Mouse (Mus musculus): ENCODE measurements around the gene Gpc6. TPM values are rescaled to one million over a fixed set of nuclear protein-coding genes. Genes with fewer than 3 reads are reported as not detected.

Gene Gpc6
- polyA plus RNA-seq, 1 experiment, result not detected

DNA sequence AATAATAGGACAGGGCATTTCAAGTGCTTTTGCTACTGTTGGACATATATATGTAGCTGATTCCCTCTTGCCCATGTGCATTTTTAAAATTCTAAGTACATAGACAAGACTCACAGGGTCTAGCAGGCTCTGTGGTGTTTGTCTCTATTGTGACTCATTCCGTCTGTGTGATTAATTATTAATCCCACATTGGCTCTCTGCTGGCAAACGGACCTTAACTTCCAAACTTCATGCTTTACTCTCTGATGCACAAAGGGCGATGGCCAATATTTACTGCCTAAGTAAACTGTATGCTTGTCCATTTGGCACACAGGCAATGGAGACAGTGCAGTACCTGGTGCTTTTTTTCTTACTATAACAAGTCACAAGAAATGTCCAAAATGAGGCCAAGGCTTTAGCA lies 749.4 kb downstream of the Gpc6 start:
- Histone ChIP-seq H3K4me3 (ENCODE audit: insufficient read depth, low read depth, low read length) (no peak overlapping the region), H3K4me1 (ENCODE audit: control insufficient read depth, insufficient read depth, low read length) (no peaks in the 10 kb centered on the region), H3K27ac (ENCODE audit: insufficient read depth, low read depth, low read length) (no peak overlapping the region)
- WGBS, result 67% methylated on average over 3 of the region's 3 CpGs
- TF ChIP-seq POLR2A (IDR thresholded peaks at IDR 0.05; ENCODE audit: insufficient read depth, low read depth, low read length), result no peak
- TF ChIP-seq CTCF (IDR thresholded peaks at IDR 0.05; ENCODE audit: insufficient read depth, low read depth, low read length), result no peak

GRCm38 (mm10) chr14:117679926-117680325 lies 754.8 kb downstream of the Gpc6 start:
- no peak overlapping the region for H3K27ac ChIP-seq (ENCODE audit: insufficient read depth, low read depth, low read length)
- WGBS, result 95% methylated on average over 3 of the region's 3 CpGs
- no peaks in the 10 kb centered on the region for H3K4me1 ChIP-seq (ENCODE audit: control insufficient read depth, insufficient read depth, low read length)
- no peak overlapping the region for H3K4me3 ChIP-seq (ENCODE audit: insufficient read depth, low read depth, low read length)
- TF ChIP-seq POLR2A (IDR thresholded peaks at IDR 0.05; ENCODE audit: insufficient read depth, low read depth, low read length), result no peak
- TF ChIP-seq CTCF (IDR thresholded peaks at IDR 0.05; ENCODE audit: insufficient read depth, low read depth, low read length), result no peak

DNA sequence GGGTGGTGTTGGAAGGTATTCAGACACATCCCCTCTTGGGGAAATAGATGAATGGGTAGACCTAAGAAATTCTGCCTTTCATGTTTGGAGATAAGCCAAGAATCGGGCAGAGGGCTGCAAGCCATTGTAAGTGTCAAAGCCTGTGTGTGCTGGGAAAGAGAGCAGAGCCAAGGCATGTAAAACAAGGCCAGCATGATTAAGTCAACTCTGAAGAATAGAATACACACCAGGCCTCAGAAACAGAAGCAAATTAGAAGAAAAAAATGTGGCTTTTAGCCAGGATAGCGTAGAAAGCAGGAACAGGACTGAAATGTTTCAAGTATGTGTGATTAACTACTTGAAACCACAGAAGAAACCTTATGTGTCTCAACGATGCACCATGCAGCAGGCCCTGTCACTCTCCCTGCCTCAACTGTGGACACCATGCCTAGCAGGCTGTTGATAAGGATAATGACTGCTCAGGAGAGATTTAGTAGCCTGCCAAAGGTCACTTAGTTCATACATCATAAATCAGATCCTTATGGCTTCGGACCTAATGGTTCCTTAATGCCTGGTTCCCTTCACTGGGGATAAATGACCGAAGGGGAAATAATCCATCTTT lies 756.3 kb downstream of the Gpc6 start:
- H3K27ac ChIP-seq (ENCODE audit: insufficient read depth, low read depth, low read length), result no peak overlapping the region
- WGBS, result 54% methylated on average over 5 of the region's 5 CpGs
- H3K4me1 ChIP-seq (ENCODE audit: control insufficient read depth, insufficient read depth, low read length), result no peaks in the 10 kb centered on the region
- TF ChIP-seq CTCF (IDR thresholded peaks at IDR 0.05; ENCODE audit: insufficient read depth, low read depth, low read length), result no peak
- no peak for TF ChIP-seq POLR2A (IDR thresholded peaks at IDR 0.05; ENCODE audit: insufficient read depth, low read depth, low read length)
- H3K4me3 ChIP-seq (ENCODE audit: insufficient read depth, low read depth, low read length), result no peak overlapping the region

DNA sequence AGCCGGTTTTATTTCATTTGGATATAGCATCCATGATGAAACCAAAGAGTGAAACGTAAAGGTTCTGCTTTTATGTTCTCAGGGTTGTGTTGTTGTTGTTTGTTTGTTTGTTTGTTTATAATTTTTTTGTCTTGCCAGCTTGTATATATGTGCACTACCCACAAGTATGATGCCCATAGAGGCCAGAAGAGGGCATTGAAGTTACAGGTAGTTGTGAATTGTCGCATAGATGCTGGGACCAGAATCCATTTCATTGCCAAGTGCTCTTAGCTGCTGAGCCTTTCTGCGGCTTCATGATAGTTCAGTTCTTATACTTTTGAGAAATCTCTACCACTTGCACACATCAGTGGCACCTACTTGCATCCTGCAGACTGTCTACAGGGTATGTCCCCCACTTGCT lies 758.0 kb downstream of the Gpc6 start:
- Histone ChIP-seq H3K4me1 (ENCODE audit: control insufficient read depth, insufficient read depth, low read length) (no peaks in the 10 kb centered on the region), H3K27ac (ENCODE audit: insufficient read depth, low read depth, low read length) (no peak overlapping the region), H3K4me3 (ENCODE audit: insufficient read depth, low read depth, low read length) (no peak overlapping the region)
- no peak for TF ChIP-seq POLR2A (IDR thresholded peaks at IDR 0.05; ENCODE audit: insufficient read depth, low read depth, low read length)
- no peak for TF ChIP-seq CTCF (IDR thresholded peaks at IDR 0.05; ENCODE audit: insufficient read depth, low read depth, low read length)
- 97% methylated on average over 4 of the region's 4 CpGs for WGBS

DNA sequence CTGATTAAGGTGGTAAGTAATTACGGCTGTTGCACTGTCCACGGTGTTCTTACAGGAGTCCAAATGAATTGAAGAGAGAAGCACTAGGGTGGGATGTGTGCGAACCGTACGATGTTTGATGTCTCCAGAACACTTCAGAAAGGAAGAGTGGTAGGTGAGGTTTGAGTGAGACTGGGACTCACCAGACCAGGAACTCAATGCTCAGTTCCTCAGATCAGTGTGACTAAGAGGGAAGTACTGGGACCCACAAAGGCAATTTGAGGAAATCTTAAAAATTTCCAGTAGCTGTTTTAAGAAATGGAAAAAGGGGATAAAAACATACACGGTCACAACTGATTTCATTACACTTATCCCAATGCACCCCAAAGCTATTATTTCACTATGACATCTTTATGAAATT lies 764.7 kb downstream of the Gpc6 start:
- WGBS, result 91% methylated on average over 6 of the region's 6 CpGs
- Histone ChIP-seq H3K4me1 (ENCODE audit: control insufficient read depth, insufficient read depth, low read length) (no peaks in the 10 kb centered on the region), H3K27ac (ENCODE audit: insufficient read depth, low read depth, low read length) (no peak overlapping the region), H3K4me3 (ENCODE audit: insufficient read depth, low read depth, low read length) (no peak overlapping the region)
- TF ChIP-seq POLR2A (IDR thresholded peaks at IDR 0.05; ENCODE audit: insufficient read depth, low read depth, low read length) (no peak), CTCF (IDR thresholded peaks at IDR 0.05; ENCODE audit: insufficient read depth, low read depth, low read length) (no peak)

DNA sequence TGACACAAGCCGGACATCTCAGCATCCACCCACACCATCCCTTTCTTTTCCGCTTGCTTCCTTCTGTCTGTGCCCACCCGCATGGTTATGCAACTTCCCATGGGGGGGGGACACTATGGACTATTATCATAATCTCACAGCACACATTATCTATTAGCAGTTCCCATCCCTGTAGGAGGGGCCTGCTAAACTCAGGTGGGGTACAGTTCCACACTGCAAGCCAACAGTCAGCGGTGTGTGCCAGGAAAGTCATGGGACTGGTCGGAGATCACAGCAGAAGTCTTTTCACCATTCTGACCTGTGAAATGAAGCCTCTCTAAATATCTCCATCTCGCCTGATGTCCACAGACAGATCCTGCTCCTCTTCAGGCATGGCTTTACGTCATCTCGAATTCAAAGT lies 770.5 kb downstream of the Gpc6 start:
- no peak overlapping the region for H3K4me3 ChIP-seq (ENCODE audit: insufficient read depth, low read depth, low read length)
- TF ChIP-seq POLR2A (IDR thresholded peaks at IDR 0.05; ENCODE audit: insufficient read depth, low read depth, low read length) (no peak), CTCF (IDR thresholded peaks at IDR 0.05; ENCODE audit: insufficient read depth, low read depth, low read length) (no peak)
- WGBS, result 92% methylated on average over 8 of the region's 8 CpGs

GRCm38 (mm10) chr14:117700670-117701280 lies 775.7 kb downstream of the Gpc6 start:
- 86% methylated on average over 10 of the region's 10 CpGs for WGBS
- no peaks in the 10 kb centered on the region for H3K4me1 ChIP-seq (ENCODE audit: control insufficient read depth, insufficient read depth, low read length)
- no peak overlapping the region for H3K27ac ChIP-seq (ENCODE audit: insufficient read depth, low read depth, low read length)
- no peak overlapping the region for H3K4me3 ChIP-seq (ENCODE audit: insufficient read depth, low read depth, low read length)
- no peak for TF ChIP-seq CTCF (IDR thresholded peaks at IDR 0.05; ENCODE audit: insufficient read depth, low read depth, low read length)
- TF ChIP-seq POLR2A (IDR thresholded peaks at IDR 0.05; ENCODE audit: insufficient read depth, low read depth, low read length), result no peak

More for the DNA sequence above, 770.5 kb downstream of the Gpc6 start:
- no peak overlapping the region for H3K27ac ChIP-seq (ENCODE audit: insufficient read depth, low read depth, low read length)
- H3K4me1 ChIP-seq (ENCODE audit: control insufficient read depth, insufficient read depth, low read length), result no peaks in the 10 kb centered on the region

GRCm38 (mm10) chr14:117708817-117709216 lies 783.7 kb downstream of the Gpc6 start:
- H3K4me1 ChIP-seq (ENCODE audit: control insufficient read depth, insufficient read depth, low read length), result no peaks in the 10 kb centered on the region
- H3K27ac ChIP-seq (ENCODE audit: insufficient read depth, low read depth, low read length), result no peak overlapping the region
- no peak overlapping the region for H3K4me3 ChIP-seq (ENCODE audit: insufficient read depth, low read depth, low read length)
- 94% methylated on average over 3 of the region's 3 CpGs for WGBS
- TF ChIP-seq POLR2A (IDR thresholded peaks at IDR 0.05; ENCODE audit: insufficient read depth, low read depth, low read length) (no peak), CTCF (IDR thresholded peaks at IDR 0.05; ENCODE audit: insufficient read depth, low read depth, low read length) (no peak)

- TF ChIP-seq CTCF (IDR thresholded peaks at IDR 0.05; ENCODE audit: insufficient read depth, low read depth, low read length) (no peak), POLR2A (IDR thresholded peaks at IDR 0.05; ENCODE audit: insufficient read depth, low read depth, low read length) (no peak)
- Histone ChIP-seq H3K4me3 (ENCODE audit: insufficient read depth, low read depth, low read length) (no peak overlapping the region), H3K4me1 (ENCODE audit: control insufficient read depth, insufficient read depth, low read length) (no peaks in the 10 kb centered on the region), H3K27ac (ENCODE audit: insufficient read depth, low read depth, low read length) (no peak overlapping the region)
- WGBS, result 61% methylated on average over 10 of the region's 10 CpGs
Measured at GRCm38 (mm10) chr14:117710463-117710911, 785.4 kb downstream of the Gpc6 start.

Measured in olfactory bulb, adult 2 months (tissue).